Mouse (Mus musculus): ENCODE measurements at regions not wholly inside any gene's neighbourhood (a gene's known extent, or its start where the extent isn't known, plus 50 kb on each side); places are given as distances from the start of the nearest gene placed in this dataset.
"Not testable (repeated sequence)": the region's sequence is repeated elsewhere in the genome, so short reads cannot be mapped to it uniquely, and the experiment has no call there.

DNA sequence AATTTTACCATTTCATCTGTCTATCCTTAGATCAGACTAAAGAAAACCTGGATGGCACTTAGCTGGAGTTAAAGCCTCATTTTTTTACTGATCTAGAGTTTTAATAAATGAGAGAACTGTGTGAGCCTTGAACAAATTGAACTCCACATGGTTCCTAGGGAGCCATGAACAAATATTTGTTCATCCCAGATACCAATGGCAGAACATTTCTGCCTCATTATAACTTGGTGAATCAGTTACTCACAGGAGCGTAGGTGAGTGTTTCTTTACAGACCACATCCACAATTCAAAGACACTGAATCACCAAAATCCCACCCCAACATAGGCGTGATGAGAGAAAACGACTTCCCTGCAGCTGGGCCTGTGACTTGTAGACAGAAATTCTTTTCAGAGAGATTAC lies 295.4 kb upstream of the Ube2e3 start:
- Histone ChIP-seq H3K9me3 (ENCODE audit: control insufficient read depth, low read length) (no peaks in the 10 kb centered on the region), H3K27ac (ENCODE audit: low read depth, low read length) (no peak overlapping the region), H3K4me1 (ENCODE audit: control insufficient read depth, insufficient read depth, low read length) (no peaks in the 10 kb centered on the region), H3K27me3 (ENCODE audit: control insufficient read depth, insufficient read depth, low read length) (no peaks in the 10 kb centered on the region), H3K4me2 (replicated peaks; ENCODE audit: low read depth, low read length) (no peak overlapping the region), H3K36me3 (ENCODE audit: control insufficient read depth, insufficient read depth, low read length) (no peaks in the 10 kb centered on the region), H3K9ac (ENCODE audit: low read depth, low read length) (no peak overlapping the region), H3K4me3 (ENCODE audit: low read length) (no peak overlapping the region)
- no peak for ATAC-seq (ENCODE audit: low FRiP score, low TSS enrichment)
- WGBS = 81% methylated on average over 3 of the region's 3 CpGs

DNA sequence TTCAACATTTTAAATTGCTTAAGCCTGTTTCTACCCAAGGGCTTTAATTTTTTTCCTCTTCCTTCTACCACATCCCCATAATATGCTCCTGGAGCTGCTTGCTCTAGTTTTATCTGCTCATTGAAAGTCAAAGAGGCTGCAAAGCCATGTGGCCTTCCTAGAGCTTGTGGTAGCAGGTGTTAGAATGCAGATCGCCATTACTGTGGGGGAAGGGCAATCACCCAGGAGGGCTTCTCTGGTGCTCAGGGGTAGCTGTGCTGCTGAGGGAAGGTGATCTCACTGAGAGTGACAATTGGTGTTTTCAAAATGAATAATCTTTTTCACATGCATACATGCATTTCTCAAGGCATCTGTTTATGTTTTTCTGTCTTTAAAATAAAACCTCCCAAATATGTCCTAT lies 309.8 kb upstream of the Ube2e3 start:
- H3K4me1 ChIP-seq (ENCODE audit: control insufficient read depth, insufficient read depth, low read length) = no peaks in the 10 kb centered on the region
- H3K27me3 ChIP-seq (ENCODE audit: control insufficient read depth, insufficient read depth, low read length) = no peaks in the 10 kb centered on the region
- no peak overlapping the region for H3K27ac ChIP-seq (ENCODE audit: low read depth, low read length)
- no peak overlapping the region for H3K4me3 ChIP-seq (ENCODE audit: low read length)
- H3K4me2 ChIP-seq (replicated peaks; ENCODE audit: low read depth, low read length) = no peak overlapping the region
- no peak for ATAC-seq (ENCODE audit: low FRiP score, low TSS enrichment)
- H3K36me3 ChIP-seq (ENCODE audit: control insufficient read depth, insufficient read depth, low read length) = no peaks in the 10 kb centered on the region
- no peaks in the 10 kb centered on the region for H3K9me3 ChIP-seq (ENCODE audit: control insufficient read depth, low read length)
- 33% methylated on average over 1 of the region's 1 CpGs for WGBS
- no peak overlapping the region for H3K9ac ChIP-seq (ENCODE audit: low read depth, low read length)

DNA sequence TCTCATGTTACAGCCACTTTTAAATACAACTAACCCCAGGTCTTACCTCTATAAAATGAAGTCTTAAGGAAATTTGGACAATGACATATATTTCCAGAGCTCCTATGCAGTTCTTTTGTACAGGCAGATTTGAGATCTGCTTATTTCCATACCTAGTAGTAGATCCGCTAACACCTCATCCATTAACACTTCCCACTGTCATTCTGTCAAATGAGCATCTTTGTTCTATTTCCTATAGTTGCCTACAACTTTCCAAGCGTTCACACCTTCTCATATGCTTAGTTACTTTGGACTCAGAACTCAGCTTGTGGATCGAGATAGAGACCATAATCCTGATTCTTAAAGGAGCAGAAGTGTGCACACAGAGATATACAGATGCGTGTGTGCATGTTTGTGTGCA lies 316.8 kb upstream of the Ube2e3 start:
- H3K4me1 ChIP-seq (ENCODE audit: control insufficient read depth, insufficient read depth, low read length) = no peaks in the 10 kb centered on the region
- no peaks in the 10 kb centered on the region for H3K36me3 ChIP-seq (ENCODE audit: control insufficient read depth, insufficient read depth, low read length)
- no peak for ATAC-seq (ENCODE audit: low FRiP score, low TSS enrichment)
- no peak overlapping the region for H3K4me2 ChIP-seq (replicated peaks; ENCODE audit: low read depth, low read length)
- 92% methylated on average over 4 of the region's 4 CpGs for WGBS
- no peaks in the 10 kb centered on the region for H3K27me3 ChIP-seq (ENCODE audit: control insufficient read depth, insufficient read depth, low read length)
- H3K9me3 ChIP-seq (ENCODE audit: control insufficient read depth, low read length) = no peaks in the 10 kb centered on the region
- no peak overlapping the region for H3K4me3 ChIP-seq (ENCODE audit: low read length)
- no peak overlapping the region for H3K27ac ChIP-seq (ENCODE audit: low read depth, low read length)
- no peak overlapping the region for H3K9ac ChIP-seq (ENCODE audit: low read depth, low read length)

DNA sequence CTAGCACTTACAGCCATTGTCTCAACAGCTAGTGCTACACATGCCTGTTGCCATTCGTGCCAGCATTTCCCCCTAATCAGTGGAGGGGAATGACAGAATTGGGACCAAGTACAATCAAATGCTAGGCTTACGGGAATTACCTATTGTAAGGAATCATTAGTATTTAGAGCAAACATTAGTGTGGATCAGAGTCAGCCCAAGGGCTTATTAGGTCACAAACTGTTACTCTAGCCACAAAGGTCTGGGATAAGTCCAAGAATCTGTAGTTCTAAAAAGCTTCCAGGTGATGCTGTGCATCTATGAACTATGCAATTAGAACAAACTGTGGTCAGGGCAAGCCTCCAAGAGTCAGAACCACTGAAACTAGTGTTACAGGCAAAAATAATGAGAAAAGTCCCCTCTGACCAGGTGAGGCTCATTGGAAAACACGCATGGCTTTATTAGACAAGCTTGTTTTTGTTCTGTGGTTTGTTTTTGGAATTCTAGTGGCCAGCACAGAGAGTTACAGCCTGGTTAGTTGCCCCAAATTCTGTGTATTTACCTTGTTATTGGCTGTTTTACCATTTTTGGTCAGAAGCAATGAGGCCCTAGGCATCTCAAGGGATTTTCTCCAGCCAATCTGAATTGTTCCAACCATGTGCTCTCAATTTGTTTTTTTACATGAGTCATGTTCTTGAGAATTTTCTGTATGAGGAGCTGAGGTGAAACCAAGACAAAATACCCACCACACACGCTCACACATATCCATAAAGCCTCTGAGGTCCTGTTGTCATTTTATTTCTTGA lies 319.0 kb upstream of the Ube2e3 start:
- Histone ChIP-seq H3K4me3 (ENCODE audit: low read length) (no peak overlapping the region), H3K36me3 (ENCODE audit: control insufficient read depth, insufficient read depth, low read length) (no peaks in the 10 kb centered on the region), H3K9ac (ENCODE audit: low read depth, low read length) (no peak overlapping the region), H3K9me3 (ENCODE audit: control insufficient read depth, low read length) (no peaks in the 10 kb centered on the region), H3K27me3 (ENCODE audit: control insufficient read depth, insufficient read depth, low read length) (no peaks in the 10 kb centered on the region), H3K4me2 (replicated peaks; ENCODE audit: low read depth, low read length) (no peak overlapping the region), H3K4me1 (ENCODE audit: control insufficient read depth, insufficient read depth, low read length) (no peaks in the 10 kb centered on the region), H3K27ac (ENCODE audit: low read depth, low read length) (no peak overlapping the region)
- WGBS = 87% methylated on average over 4 of the region's 4 CpGs
- no peak for ATAC-seq (ENCODE audit: low FRiP score, low TSS enrichment)

DNA sequence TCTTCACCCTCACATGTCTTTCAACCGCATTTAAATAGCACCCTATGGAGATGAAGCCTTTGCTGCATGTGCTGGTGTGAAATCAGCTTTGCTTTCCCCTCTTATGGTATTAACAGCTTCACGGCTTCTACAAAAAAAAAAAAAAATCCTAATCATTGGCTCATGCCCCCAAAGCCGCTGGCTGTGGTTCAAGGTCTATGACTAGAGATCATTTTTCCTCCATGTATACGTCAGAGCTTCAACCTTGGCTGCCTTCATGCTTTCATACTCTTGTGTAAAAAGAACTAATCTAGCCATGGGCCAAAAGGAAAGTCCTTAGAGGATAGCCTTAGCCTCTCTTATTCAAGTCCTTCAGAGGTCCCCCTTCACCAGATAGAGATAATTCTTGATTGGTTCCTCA lies 320.6 kb upstream of the Ube2e3 start:
- H3K9me3 ChIP-seq (ENCODE audit: control insufficient read depth, low read length) = no peaks in the 10 kb centered on the region
- 89% methylated on average over 4 of the region's 4 CpGs for WGBS
- no peak overlapping the region for H3K4me3 ChIP-seq (ENCODE audit: low read length)
- H3K36me3 ChIP-seq (ENCODE audit: control insufficient read depth, insufficient read depth, low read length) = no peaks in the 10 kb centered on the region
- ATAC-seq (ENCODE audit: low FRiP score, low TSS enrichment) = no peak
- H3K27me3 ChIP-seq (ENCODE audit: control insufficient read depth, insufficient read depth, low read length) = no peaks in the 10 kb centered on the region
- H3K9ac ChIP-seq (ENCODE audit: low read depth, low read length) = no peak overlapping the region
- H3K4me2 ChIP-seq (replicated peaks; ENCODE audit: low read depth, low read length) = no peak overlapping the region
- no peaks in the 10 kb centered on the region for H3K4me1 ChIP-seq (ENCODE audit: control insufficient read depth, insufficient read depth, low read length)
- no peak overlapping the region for H3K27ac ChIP-seq (ENCODE audit: low read depth, low read length)

DNA sequence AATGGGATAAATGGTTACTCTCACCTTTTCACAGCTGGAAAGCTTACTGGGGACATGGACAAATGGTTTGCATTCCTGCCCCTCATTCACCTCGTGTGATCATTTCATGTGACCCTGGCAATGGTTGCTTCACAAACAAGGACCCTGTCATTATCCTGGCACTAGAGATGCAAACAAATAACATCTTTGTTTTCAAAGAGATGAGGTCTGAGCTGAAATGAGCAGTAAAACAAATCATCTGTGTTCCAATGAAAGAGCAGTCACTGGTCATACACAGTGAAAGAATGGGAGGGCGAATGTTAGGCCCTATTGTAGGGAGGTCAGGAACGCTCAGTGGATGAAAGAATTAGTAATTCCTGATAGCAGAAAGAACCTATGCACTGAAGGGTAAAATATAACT lies 327.5 kb upstream of the Ube2e3 start:
- no peaks in the 10 kb centered on the region for H3K4me1 ChIP-seq (ENCODE audit: control insufficient read depth, insufficient read depth, low read length)
- H3K9me3 ChIP-seq (ENCODE audit: control insufficient read depth, low read length) = no peaks in the 10 kb centered on the region
- no peak overlapping the region for H3K27ac ChIP-seq (ENCODE audit: low read depth, low read length)
- WGBS = 55% methylated on average over 3 of the region's 3 CpGs
- no peak overlapping the region for H3K9ac ChIP-seq (ENCODE audit: low read depth, low read length)
- ATAC-seq (ENCODE audit: low FRiP score, low TSS enrichment) = no peak
- no peak overlapping the region for H3K4me2 ChIP-seq (replicated peaks; ENCODE audit: low read depth, low read length)
- no peaks in the 10 kb centered on the region for H3K36me3 ChIP-seq (ENCODE audit: control insufficient read depth, insufficient read depth, low read length)
- H3K27me3 ChIP-seq (ENCODE audit: control insufficient read depth, insufficient read depth, low read length) = no peaks in the 10 kb centered on the region
- no peak overlapping the region for H3K4me3 ChIP-seq (ENCODE audit: low read length)

DNA sequence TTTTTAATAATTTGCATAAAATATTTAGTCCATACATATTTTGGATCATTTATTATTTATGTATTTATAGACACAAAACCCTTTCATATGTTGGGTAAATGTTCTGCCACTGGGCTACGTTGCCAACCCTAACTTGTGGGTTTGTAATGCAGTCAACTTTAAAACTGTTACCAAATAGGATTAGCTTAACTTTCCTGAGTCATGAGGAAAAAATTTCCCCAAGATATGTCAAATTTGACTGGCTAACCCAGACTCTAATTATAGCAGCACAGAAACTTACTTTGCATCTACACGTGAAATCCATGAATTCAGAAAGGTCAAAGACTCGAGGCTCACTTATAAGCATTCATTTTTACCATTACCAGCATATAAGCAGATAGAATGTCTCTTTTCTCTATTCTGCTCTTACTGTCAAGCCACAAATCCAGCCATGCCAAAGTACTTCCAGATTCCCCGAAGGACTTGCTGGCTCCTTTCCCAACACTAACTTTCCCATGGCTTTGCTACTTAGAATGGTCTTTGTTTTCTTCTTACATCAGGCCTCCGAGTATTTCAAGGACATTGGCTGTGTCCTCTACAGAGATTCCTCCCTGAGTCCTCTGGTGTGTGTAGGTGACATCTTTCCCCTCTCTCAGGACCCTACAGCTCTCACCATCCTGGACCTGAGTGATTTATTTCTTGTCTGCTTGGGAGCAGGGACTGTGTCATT lies 328.2 kb upstream of the Ube2e3 start:
- Histone ChIP-seq H3K4me2 (replicated peaks; ENCODE audit: low read depth, low read length) (no peak overlapping the region), H3K36me3 (ENCODE audit: control insufficient read depth, insufficient read depth, low read length) (no peaks in the 10 kb centered on the region), H3K9ac (ENCODE audit: low read depth, low read length) (no peak overlapping the region), H3K27me3 (ENCODE audit: control insufficient read depth, insufficient read depth, low read length) (no peaks in the 10 kb centered on the region), H3K27ac (ENCODE audit: low read depth, low read length) (no peak overlapping the region), H3K9me3 (ENCODE audit: control insufficient read depth, low read length) (no peaks in the 10 kb centered on the region), H3K4me3 (ENCODE audit: low read length) (no peak overlapping the region), H3K4me1 (ENCODE audit: control insufficient read depth, insufficient read depth, low read length) (no peaks in the 10 kb centered on the region)
- WGBS = 64% methylated on average over 5 of the region's 5 CpGs
- ATAC-seq (ENCODE audit: low FRiP score, low TSS enrichment) = no peak

DNA sequence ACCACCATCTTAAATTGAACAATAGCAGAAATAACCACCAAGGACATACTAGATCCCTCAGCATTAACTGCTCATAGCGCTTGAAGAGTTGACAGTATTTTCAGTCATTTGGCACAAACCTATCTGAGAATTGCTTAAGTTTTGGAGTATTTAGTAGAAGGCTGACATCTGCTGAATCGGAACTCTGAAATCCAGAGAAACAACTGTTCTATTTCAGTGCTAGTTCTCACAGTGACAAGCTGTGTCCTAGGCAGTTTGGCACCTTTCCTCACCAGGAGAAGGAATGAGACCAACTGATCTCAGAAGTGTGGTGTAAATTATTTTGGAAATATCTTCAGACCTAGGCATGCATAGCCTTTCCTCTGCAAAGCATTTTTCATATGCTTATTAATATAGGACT lies 330.4 kb upstream of the Ube2e3 start:
- Histone ChIP-seq H3K27ac (ENCODE audit: low read depth, low read length) (no peak overlapping the region), H3K4me1 (ENCODE audit: control insufficient read depth, insufficient read depth, low read length) (no peaks in the 10 kb centered on the region), H3K4me3 (ENCODE audit: low read length) (no peak overlapping the region), H3K27me3 (ENCODE audit: control insufficient read depth, insufficient read depth, low read length) (no peaks in the 10 kb centered on the region), H3K9me3 (ENCODE audit: control insufficient read depth, low read length) (no peaks in the 10 kb centered on the region), H3K4me2 (replicated peaks; ENCODE audit: low read depth, low read length) (no peak overlapping the region), H3K9ac (ENCODE audit: low read depth, low read length) (no peak overlapping the region), H3K36me3 (ENCODE audit: control insufficient read depth, insufficient read depth, low read length) (no peaks in the 10 kb centered on the region)
- WGBS = 93% methylated on average over 2 of the region's 2 CpGs
- no peak for ATAC-seq (ENCODE audit: low FRiP score, low TSS enrichment)

DNA sequence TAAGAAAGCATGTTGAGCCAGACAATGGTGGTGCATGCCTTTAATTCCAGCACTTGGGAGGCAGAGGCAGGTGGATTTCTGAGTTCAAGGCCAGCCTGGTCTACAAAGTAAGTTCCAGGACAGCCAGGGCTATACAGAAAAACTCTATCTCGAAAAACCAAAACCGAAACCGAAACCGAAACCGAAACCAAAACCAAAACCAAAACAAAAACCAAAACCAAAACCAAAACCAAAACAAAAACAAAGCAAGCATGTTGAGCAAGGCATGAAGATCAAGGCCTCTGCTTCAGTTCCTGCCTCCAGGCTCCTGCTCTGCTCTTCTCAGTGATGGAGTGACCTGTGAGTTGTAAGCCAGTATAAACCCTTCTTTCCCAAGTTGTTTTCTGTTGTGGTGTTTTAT lies 334.0 kb upstream of the Ube2e3 start:
- H3K9me3 ChIP-seq (ENCODE audit: control insufficient read depth, low read length); H3K27ac ChIP-seq (ENCODE audit: low read depth, low read length); H3K4me1 ChIP-seq (ENCODE audit: control insufficient read depth, insufficient read depth, low read length); H3K4me2 ChIP-seq (replicated peaks; ENCODE audit: low read depth, low read length); H3K4me3 ChIP-seq (ENCODE audit: low read length); H3K27me3 ChIP-seq (ENCODE audit: control insufficient read depth, insufficient read depth, low read length); H3K36me3 ChIP-seq (ENCODE audit: control insufficient read depth, insufficient read depth, low read length); H3K9ac ChIP-seq (ENCODE audit: low read depth, low read length); ATAC-seq (ENCODE audit: low FRiP score, low TSS enrichment): not testable (repeated sequence)
- 96% methylated on average over 5 of the region's 5 CpGs for WGBS
